Mouse (Mus musculus) frontal cortex, postnatal 36 days (tissue): Measurements from ENCODE around the gene Tinf2.

Source experiments
- DNase-seq, 2 experiments: peaks; one replicate each; pipeline ENCODE4 v3.0.0; 2022; ENCODE audit warnings: low spot score in 2 of 2

The Tinf2 gene

GRCm38 (mm10) chr14:55635523-55636007, 46.1 kb downstream of the Tinf2 start, which contains the start of gene Ipo4:
TSS of gene Ipo4 (minus strand) at chr14:55635957.
- DNase-seq, result peak; percentile 87 to 89

- no peak for DNase-seq
Measured at GRCm38 (mm10) chr14:55634874-55635522, 46.6 kb downstream of the Tinf2 start.

GRCm38 (mm10) chr14:55629312-55629711, 52.3 kb downstream of the Tinf2 start:
- peak in 1 of 2 experiments; percentile 37 for DNase-seq

GRCm38 (mm10) chr14:55628077-55628827, 53.4 kb downstream of the Tinf2 start:
- DNase-seq, result no peak
